Mouse (Mus musculus): Measurements from ENCODE around the gene Enox1.
"Not testable (repeated sequence)": the region's sequence is repeated elsewhere in the genome, so short reads cannot be mapped to it uniquely, and the experiment has no call there.

Enox1 gene

DNA sequence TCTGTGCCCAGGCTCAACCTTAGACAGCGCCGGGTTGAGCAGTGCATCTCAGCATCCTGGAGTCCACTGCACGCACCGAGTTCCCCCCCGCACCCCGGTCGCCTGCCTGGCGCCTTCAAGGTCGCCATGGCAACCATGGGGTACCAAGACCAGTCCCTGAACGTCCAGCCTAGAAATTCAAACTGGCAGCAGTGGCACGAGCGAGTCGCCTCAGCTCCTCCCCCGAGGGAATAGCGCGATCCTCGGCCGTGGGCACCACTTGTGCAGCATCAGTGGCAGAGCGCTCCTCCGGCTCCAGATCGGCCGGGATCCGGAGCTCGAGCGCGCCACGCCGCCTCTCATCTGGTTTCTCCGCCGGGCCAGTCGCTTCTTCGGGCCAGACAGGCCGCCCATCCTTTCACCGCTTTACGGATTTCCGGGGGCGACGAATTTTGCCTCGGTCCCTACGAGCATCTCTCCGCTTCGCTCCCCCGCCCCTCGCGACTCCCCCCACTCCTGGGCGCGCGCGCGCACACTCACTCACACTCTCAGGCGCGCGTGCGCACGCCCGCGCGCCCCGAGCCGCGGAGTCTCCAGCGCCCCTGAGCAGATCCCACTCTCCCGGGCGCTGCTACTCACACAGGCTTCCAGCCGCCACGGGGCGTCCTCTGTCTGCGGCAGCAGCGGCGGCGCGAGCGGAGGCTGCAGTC, at the start of gene Enox1:
Gene Enox1, plus strand, starts transcription at position 542 of the 689 bp plus-strand sequence.
- in situ Hi-C loops (cut with MseI, MboI), result no loop called here

DNA sequence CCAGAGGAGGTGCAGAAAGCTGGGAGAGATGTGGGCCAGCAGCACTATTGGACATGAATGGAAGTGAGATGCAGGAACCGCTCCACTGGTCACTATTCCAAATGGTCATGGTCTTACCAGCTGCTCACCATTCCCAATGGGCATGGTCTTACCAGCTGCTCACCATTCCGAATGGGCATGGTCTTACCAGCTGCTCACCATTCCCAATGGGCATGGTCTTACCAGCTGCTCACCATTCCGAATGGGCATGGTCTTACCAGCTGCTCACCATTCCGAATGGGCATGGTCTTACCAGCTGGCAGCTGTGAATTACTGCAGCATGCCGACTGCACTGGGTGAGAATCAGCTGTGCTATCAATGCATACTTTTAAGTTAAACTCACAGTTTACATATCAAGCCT, 45.9 kb upstream of the Enox1 start:
- in situ Hi-C loops (cut with MseI, MboI), result not testable (repeated sequence)

DNA sequence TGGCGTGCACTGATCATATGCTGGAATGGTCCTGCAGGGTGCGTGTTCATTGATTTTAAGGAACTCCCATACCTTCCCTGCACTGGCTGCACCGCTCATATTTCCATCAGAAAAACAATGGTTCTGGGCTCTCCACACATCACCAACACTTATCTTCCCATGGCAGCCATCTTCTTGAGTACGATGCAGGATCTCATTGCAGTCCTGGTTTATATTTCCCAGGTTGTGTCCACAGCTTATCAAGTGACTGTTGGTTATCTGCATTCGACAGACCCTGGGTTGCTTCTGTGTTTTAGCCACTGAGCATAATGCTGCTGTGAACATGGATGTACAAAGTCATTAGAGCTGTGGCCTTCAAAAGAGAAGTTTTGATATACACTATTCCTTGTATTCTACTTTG, 26.0 kb upstream of the Enox1 start:
- in situ Hi-C loops (cut with MseI, MboI), result loop anchor here in 1 of 2 experiments (25.0 kb wide), 1 partner anchor 807 kb away; no protein-coding TSS in a partner anchor

DNA sequence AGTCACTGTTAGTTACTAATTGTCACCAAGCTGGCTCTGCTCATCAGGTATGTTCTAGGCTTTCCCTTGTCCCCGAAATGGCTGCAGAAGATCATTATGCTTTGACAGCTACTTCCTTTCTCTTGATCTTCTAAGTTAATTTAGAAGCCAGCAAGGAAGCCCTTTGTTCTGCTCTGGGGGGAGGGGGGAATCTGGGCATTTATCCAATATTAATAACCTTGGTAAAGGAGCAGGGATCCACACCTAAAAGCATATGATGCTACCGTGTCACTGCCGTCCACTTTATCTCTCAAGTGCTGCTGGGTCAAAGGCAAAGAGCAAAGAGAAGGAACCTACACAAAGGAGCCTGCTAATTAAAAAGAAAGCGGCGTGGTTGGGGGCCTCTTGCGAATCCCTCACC, 19.6 kb upstream of the Enox1 start:
- in situ Hi-C loops (cut with MseI, MboI), result loop anchor here in 1 of 2 experiments (25.0 kb wide), 1 partner anchor 800 kb away; no protein-coding TSS in a partner anchor

DNA sequence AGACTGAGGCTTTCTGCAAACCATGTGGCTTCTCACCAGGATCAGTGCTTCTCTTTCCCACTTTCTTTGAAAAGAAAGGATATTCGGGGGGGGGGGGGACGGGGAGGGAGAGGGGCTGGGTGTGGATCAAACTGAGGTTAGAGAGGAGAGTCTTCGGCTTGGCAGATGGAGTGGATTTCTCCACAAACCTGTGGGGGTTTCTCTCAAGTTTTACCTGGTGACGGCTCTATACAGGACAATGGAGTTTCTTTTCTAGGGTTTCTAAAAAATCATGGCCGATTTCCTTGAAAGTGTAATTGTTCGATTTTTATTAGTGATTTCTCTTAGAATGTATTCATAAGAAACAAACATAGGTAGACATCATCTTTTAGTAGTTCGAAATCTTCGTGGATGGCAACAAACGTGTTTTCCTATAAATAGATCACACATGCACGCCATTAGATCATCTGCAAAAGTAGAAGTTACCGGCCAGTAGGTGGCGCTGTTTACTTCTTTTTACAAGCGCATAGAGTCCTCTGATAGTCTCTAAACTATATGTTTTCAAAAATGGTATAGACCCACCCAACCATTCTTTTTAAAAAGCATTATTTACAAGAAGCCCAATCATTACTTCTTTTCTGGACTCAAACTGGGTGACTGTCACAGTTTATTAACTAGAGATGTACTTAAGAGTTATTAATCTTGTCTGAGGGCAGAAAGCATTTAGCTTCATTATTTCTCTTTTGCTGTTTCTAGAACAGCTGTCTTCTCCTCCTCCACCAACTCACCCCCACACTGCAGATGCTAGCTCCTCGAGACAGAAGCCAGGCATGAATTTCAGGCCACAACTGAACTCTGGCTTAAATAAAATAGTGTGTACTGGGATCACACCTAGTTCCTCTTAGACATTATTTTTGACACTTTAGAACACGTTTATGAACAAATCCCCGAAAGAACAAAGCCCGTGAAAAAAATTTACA, 15.0 kb upstream of the Enox1 start:
- in situ Hi-C loops (cut with MseI, MboI), result loop anchor here (10.0 to 25.0 kb wide), 2 partner anchors 783 to 796 kb away; no protein-coding TSS in a partner anchor

DNA sequence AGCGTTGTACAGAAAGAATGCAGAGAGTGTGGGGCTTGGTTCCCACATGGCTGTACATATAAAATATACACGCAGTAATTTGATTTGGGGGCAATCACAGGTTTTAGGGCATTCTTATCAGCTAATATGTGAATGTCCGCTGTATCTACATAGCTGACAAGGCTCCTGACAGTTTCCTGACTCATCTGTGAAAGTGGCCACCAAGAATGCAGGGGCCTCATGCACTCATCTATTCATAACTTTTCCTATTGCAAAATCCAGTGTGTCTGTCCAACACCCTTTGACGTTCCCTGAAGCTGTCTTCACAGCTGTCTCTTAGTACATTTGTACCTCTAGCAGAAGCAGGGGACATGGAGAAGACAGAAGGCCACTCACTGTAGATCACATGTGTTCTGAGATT, 11.5 kb upstream of the Enox1 start:
- in situ Hi-C loops (cut with MseI, MboI), result loop anchor here (10.0 to 25.0 kb wide), 2 partner anchors 780 to 792 kb away; no protein-coding TSS in a partner anchor

DNA sequence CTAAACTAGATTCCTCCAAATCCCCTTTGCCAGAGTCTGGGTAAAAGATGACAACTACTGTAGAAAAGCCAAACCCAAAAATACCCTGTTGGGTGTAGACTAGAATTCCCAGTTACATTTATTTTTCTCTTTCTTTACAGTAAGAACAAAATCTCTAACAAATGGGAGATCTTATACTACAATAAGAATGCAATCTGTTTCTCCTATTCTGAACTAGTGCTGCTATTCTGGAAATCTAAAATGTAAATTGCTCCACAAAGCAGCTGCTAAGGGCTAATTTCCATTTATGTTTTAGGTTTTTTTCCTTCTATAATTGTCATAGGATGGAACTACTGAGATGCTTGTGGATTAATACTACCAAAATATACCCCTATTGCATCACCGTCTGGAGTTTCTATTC, 8.9 kb upstream of the Enox1 start:
- in situ Hi-C loops (cut with MseI, MboI), result loop anchor here (10.0 to 25.0 kb wide), 2 partner anchors 777 to 790 kb away; no protein-coding TSS in a partner anchor

DNA sequence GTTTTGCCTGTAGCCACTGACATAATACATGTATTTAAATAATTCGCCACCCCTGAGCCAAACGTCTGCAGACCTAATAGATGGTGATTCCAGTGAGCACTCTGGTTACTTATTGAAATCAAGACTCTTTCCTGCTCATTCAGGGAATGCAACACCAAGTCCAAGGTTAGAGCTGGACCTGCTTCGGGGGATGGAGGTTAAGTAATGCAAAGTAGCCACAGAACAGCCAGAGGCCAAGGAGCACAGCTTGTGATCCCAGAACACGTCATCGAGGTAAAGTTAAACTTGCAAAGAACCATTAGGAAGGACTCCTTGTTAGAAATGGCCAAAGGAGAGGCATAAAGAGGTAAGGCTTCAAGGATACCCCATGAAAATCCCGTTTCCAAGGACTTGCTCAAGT, 6.0 kb upstream of the Enox1 start:
- in situ Hi-C loops (cut with MseI, MboI), result no loop called here

DNA sequence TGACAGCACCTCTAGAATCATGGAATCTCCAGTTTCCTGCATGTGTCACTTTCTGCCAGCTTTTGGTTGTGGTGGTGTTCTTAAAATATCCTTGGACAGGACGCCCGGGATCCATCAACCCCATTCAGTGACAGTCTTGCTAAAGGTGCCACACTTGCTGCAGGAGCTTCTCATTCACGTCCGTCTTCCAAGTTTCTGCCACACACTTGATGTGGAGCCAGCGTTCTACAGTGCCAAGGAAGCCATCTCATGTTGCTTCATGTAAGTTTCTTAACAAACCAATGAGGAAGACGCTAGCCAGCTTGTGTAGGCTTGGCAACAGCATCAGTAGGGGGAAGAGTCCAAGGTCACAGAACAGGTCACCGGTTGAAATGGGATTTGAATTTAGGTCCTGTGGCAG, 5.1 kb upstream of the Enox1 start:
- in situ Hi-C loops (cut with MseI, MboI), result no loop called here

DNA sequence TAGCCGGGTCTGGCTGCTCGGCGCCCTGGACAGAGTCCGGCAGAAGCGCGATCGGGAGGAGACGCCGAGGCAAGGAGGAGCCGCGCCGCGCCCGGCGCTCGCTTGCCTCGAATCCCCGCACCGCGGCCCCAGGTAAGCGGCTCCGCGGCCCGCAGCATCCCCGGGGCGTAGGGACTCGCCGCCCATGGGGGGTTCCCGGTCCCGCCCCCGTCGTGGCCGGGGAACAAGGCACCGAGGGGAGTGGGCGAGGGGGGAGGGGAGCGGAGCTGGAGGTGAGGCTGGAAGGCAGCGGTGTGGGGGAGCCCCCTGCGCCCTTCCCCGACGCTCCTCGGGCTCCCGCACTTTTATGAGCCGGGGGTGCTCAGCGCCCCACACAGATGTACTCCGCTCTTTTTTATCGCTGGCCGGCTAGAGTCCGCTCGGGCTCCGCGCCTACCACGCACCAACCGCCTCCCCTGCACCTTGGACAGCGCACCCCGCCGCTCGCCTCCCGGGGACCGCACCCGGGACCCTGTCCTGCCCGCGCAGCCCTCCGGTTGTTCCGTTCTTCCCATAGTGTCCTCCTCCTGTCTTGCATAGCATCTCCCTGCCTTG, 445 bp downstream of the Enox1 start:
- in situ Hi-C loops (cut with MseI, MboI), result no loop called here

DNA sequence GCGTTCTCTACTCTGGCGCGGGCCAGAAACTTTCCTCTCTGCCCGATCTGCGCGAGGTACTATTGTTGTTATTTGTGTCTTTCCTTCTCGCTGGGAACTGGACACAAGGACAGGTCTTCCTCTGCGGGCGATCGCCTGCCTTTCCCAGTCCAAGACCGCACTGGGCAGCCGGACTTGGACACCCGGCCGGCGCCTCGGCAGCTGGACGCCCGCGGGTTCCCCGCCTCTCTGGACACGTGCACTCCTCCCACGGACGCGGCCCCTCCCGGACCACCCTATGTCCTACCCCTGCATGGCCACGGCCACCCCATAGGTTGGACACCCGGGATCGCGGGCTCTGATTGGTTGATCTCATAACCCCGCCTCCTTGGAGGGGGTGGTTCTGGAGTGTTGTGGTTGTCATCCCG, 945 bp downstream of the Enox1 start:
- in situ Hi-C loops (cut with MseI, MboI), result no loop called here

DNA sequence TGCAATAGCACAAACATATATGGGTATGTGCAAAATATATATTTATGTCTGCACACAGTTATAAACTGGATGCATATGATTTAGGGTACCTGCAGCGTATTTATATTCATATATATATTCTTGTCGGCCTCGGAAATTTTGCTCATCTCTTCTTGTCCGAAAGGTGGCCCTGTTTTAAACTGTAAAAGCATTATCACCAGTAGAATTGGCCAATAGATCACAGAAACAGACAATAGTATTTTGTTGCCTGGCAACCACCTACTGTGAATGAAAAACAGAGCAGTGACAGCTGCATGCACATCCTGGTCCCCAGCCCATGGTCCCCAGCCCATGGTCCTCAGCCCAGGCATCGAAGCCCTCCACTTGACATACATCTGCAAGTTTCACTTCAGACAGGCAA, 2.8 kb downstream of the Enox1 start:
- in situ Hi-C loops (cut with MseI, MboI), result no loop called here

DNA sequence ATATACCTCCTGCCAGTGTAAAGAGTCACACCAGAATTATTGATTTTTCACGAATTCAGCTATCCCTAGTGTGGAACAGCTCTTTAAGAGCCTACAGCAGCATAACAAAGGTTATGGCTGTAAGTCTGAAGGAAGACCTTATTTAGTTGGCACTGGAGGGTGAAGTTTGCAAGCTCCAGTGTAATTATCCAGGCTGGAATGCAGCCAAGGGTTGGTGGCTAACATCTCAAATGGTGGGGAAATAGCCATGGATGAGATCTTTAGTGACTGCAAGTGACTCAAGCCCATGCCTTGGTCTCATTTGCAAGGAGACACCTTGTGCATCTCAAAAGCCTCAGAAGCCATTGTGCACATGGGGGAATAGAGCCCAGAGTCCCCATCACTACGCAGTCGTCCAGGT, 5.9 kb downstream of the Enox1 start:
- in situ Hi-C loops (cut with MseI, MboI), result no loop called here

DNA sequence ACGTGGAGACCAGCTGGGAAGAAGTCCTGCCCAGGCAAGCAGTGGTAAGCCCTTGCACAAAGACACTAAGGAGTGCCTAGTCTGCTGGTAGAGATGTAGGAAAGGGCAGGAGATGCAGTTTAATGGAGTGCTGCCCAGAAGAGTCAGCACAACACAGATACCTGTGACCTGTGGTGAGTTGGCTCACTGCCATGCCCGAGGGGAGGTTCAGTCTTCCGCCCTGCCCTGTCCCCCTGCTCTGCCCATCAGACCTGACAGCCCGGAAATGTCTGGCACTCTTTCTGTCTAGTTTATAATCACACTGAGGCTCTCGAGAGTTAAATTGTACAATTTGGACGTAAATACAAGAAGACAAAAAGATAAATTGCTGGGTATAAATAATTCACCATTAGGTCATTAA, 7.8 kb downstream of the Enox1 start:
- in situ Hi-C loops (cut with MseI, MboI), result no loop called here

DNA sequence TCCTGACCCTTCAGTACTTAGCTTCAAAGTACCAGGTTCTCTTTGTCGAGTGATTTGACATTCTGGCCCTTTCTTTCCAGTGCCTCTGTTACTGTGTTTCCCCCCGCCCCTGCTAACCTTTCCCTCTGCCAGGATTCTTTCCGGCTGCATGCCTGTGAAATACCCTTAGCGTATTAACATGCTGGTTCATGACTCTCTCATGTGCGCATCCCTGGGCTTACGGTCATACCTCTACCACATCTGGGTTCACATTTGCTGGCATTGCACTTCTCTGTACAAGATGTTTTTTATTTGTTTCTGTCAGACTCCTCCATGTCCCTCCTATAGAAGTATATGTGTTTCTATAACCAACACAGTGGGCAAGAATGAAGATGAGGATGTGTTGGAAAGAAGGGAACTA, 11.6 kb downstream of the Enox1 start:
- in situ Hi-C loops (cut with MseI, MboI), result no loop called here

DNA sequence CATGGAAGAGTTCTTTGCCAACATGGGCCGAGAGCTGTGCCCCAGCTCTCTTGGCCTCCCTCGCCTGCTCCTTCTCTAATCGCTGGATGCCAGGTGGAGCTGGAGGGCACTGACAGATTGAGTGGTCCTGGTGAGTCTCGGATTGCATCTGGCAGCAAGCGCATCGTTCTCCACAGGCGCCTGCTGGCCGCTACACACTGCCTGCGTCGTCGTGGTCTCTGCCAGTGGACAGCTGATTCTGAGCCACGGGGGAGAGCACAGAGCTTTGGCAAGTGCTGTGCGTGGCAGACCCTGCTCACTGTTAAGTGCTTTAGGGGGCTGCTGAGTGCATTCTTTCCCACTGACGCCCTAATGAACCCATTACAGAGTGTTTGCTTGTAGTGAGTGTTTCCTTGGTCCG, 17.9 kb downstream of the Enox1 start:
- in situ Hi-C loops (cut with MseI, MboI), result no loop called here

DNA sequence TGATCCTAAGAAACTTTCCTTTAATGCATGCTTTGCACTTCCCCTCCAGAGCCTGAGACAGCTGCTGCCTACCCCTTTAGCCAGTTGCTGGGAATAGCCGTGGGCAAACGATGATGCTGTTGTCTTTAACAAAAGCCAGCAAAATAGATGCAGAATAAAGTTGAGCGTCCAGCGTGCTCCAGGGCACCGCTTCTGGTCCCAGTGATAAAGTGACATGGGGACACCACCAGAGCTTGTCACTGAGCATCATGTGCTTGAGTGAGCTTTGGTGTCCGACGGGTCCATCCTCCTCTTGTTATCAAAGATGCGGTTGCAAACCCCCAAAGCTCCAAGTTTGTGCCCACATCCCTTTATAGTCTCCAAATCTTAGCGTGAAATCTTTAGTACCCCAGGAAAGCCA, 18.4 kb downstream of the Enox1 start:
- in situ Hi-C loops (cut with MseI, MboI), result no loop called here

DNA sequence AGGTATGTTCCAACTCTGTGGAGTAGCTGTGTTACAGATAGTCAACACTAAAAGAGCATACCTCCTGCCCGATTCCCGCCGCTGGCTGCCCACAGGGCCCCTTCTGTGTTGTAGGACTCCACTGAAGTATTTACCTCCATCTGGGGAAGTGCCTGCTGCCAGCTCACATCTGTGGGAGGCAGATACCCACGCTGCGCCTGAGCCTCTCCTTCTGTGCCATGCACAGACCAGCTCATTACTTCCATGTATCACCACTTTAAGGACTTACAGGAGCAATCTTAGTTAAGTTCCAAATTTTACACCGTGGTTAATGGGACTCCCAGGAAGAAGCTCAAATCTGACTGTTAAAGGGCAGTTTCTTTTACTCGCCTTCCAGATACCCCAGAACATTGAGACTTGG, 23.7 kb downstream of the Enox1 start:
- in situ Hi-C loops (cut with MseI, MboI), result no loop called here

DNA sequence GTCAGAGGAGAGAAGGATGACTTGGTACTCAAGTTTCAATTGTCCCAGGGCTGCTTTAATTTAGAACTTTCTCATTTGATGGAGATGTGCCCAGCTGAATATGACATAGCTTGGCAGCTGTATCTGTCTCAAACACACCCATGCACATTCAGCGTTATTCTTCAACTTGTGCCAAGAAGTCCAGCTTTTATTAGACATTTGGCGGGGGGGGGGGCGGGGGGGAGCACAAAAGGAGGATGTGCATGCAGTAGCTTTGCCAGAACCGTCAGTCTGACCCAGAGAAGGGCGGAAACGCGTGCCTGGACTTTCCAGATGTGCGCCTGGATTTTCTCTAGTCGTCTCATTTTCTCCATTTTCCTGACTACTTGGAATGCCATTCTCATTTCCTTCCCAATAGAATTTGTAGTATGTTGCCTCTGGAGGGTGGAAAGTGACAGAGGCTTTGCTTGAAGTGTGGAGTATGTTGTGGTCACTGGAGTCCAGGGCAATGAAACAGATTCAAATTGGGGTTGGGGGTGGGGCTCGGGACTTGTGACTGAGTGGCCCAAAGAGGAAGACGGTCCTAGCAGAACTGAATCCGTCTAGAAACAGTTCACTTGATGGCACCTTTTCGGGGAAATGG, 24.3 kb downstream of the Enox1 start:
- in situ Hi-C loops (cut with MseI, MboI), result no loop called here

DNA sequence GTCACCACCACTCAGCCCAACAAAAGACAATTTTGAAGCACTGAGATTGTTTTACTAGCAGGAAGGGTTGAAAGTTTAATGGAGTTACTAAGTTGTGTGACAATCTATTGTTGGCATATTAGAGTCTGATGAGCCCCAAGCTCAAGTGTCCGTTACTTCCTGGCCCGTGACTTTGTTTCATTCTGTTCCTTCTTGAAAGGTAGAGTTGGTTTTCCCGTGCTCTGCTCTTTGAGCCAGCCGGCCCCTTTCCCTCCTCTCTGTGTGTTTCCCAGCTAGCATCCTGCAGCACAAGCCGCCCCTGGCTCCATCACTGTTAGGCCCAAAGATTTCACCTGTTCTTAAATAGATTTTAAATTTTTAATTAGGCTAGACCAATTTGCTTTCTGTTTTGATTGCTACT, 26.9 kb downstream of the Enox1 start:
- in situ Hi-C loops (cut with MseI, MboI), result no loop called here

DNA sequence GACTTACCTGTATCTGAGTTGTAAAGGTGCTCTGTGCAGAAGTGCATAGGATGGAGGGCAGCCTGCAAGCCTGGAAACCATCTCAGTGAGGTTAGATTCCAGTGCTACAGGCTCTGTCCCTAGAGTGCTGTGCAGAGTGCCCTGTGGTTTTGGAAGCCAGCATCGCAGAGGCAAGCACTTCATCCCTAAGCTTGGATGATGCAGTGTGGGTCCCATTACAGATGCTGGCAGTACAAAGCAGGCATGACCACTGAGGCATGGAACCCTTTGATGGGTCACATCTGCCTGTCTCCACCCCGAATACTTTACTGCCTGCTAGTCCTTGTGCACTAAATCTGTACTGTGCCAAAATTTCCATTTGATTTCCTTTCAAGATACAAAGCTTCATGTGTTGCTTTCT, 33.6 kb downstream of the Enox1 start:
- in situ Hi-C loops (cut with MseI, MboI), result no loop called here

All from mouse trophoblast stem cell (cell line).